Mouse (Mus musculus): Measurements from ENCODE around the gene Git1.

GRCm38 (mm10) chr11:77463101-77463445 lies 30.3 kb upstream of the Git1 start:
- TF ChIP-seq CTCF (IDR thresholded peaks at IDR 0.05; ENCODE audit: borderline replicate concordance, extremely low read depth, insufficient read depth, insufficient read length) (no peak), POLR2A (IDR thresholded peaks at IDR 0.05; ENCODE audit: borderline replicate concordance, extremely low read depth, insufficient read depth, insufficient read length, poor library complexity, severe bottlenecking) (no peak)
